ENCODE assay signal across 13 mouse cellular contexts in the genomic region with DNA sequence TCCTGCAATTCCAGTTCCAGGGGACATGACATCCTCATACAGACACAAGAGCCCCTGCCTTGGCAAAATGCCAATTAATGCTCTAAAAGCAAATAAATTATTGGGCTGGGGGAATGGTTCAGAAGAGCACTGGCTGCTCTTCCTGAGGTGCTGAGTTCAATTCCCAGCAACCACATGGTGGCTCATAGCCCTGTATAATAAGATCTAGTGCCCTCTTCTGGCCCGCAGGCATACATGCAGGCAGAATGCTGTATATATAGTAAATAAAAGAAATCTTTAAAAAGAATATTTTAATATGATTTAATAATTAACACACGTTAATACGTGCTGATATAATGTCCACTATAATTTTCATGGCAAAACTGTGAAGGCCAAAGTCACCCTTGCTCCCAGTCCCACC. TPM values are rescaled to one million over a fixed set of nuclear protein-coding genes. Genes with fewer than 3 reads are reported as not detected.
DNase-seq lines count a peak whose midpoint lies in the region; ATAC-seq and TF ChIP-seq lines count a peak whose summit lies in the region.
"Had no signal": no experiment of that assay in that cellular context is flagged by ENCODE, and none has a peak within 500 bp of the region (broad histone marks: within the 10 kb centered on the region; RNA-seq: fewer than 3 reads in every experiment).

No protein-coding gene starts in this region.

- H3K27ac ChIP-seq in heart, embryonic 12.5 days (ENCODE audit: poor library complexity, severe bottlenecking) = no peak overlapping the region
- no peak overlapping the region for H3K27ac ChIP-seq in MEL (ENCODE audit: control insufficient read depth, low read depth, low read length)
- H3K27ac ChIP-seq in stomach, postnatal 0 days (replicated peaks) = no peak overlapping the region
- H3K27ac ChIP-seq: liver, embryonic 15.5 days had no signal

- H3K9ac ChIP-seq in heart, embryonic 12.5 days = no peak overlapping the region
- no peak overlapping the region for H3K9ac ChIP-seq in MEL (ENCODE audit: control insufficient read depth, low read depth, low read length, poor library complexity, severe bottlenecking)
- no peak overlapping the region for H3K9ac ChIP-seq in stomach, postnatal 0 days (ENCODE audit: low read length)
- H3K9ac ChIP-seq: liver, embryonic 15.5 days had no signal

- H3K9me3 ChIP-seq in heart, embryonic 12.5 days (replicated peaks) = no peaks in the 10 kb centered on the region
- H3K9me3 ChIP-seq in MEL (replicated peaks; ENCODE audit: insufficient read depth, low read length) = no peaks in the 10 kb centered on the region
- no peaks in the 10 kb centered on the region for H3K9me3 ChIP-seq in stomach, postnatal 0 days (ENCODE audit: control insufficient read depth, low read length)
- H3K9me3 ChIP-seq: liver, embryonic 15.5 days; megakaryocyte, embryonic 14.5 days had no signal

- 75% methylated on average over 3 of the region's 3 CpGs for WGBS in heart, embryonic 12.5 days
- 89% methylated on average over 3 of the region's 3 CpGs for WGBS in lung, adult 2 months
- WGBS in stomach, postnatal 0 days = 87% methylated on average over 3 of the region's 3 CpGs

- H3K4me1 ChIP-seq in heart, embryonic 12.5 days (replicated peaks) = peaks cover 4% of the 10 kb centered on the region
- H3K4me1 ChIP-seq in lung, adult 2 months (ENCODE audit: control insufficient read depth, insufficient read depth, low read length) = no peaks in the 10 kb centered on the region
- H3K4me1 ChIP-seq in MEL (ENCODE audit: control insufficient read depth in 1 of 2, insufficient read depth in 2 of 2, low read length in 2 of 2) = peaks cover 17 to 21% of the 10 kb centered on the region in 2 experiments
- no peaks in the 10 kb centered on the region for H3K4me1 ChIP-seq in stomach, postnatal 0 days (replicated peaks; ENCODE audit: control insufficient read depth, insufficient read depth)

- DNase-seq in heart, adult 11 months = peak; percentile 75
- DNase-seq in lung, adult 2 months = no peak
- no peak for DNase-seq in lung, postnatal 36 days
- DNase-seq in MEL (ENCODE audit: low read depth, low spot score) = peak; percentile 29
- DNase-seq in stomach, postnatal 0 days (ENCODE audit: low spot score) = no peak
- no peak for DNase-seq in gastrocnemius, postnatal 4 days (ENCODE audit: low spot score in 2 of 2)
- DNase-seq: adrenal gland, postnatal 36 days; cerebellum, adult 11-12 months; left cerebral cortex, postnatal 4 days had no signal

- peak; percentile 9 for TF ChIP-seq RAD21 in MEL (IDR thresholded peaks at IDR 0.05; ENCODE audit: low read depth, low read length)

- ATAC-seq in heart, embryonic 12.5 days (ENCODE audit: insufficient number of reproducible peaks, low FRiP score) = no peak
- ATAC-seq in stomach, postnatal 0 days (ENCODE audit: low FRiP score, low TSS enrichment) = no peak
- ATAC-seq: hindbrain, embryonic 16.5 days had no signal

- H3K79me2 ChIP-seq in MEL (ENCODE audit: control insufficient read depth, insufficient read depth, low read length, poor library complexity) = no peaks in the 10 kb centered on the region

- no peaks in the 10 kb centered on the region for H3K27me3 ChIP-seq in heart, embryonic 12.5 days (replicated peaks)
- H3K27me3 ChIP-seq in MEL (ENCODE audit: control insufficient read depth in 1 of 2, insufficient read depth in 2 of 2, low read length in 2 of 2) = no peaks in the 10 kb centered on the region
- no peaks in the 10 kb centered on the region for H3K27me3 ChIP-seq in stomach, postnatal 0 days (ENCODE audit: control insufficient read depth, insufficient read depth, low read length)
- H3K27me3 ChIP-seq: liver, embryonic 15.5 days; megakaryocyte, embryonic 14.5 days had no signal

- H3K36me3 ChIP-seq in heart, embryonic 12.5 days = no peaks in the 10 kb centered on the region
- peaks cover 0 to 19% of the 10 kb centered on the region in 2 experiments; a peak in 2 of 4 replicates for H3K36me3 ChIP-seq in MEL (ENCODE audit: control insufficient read depth in 1 of 2, insufficient read depth in 2 of 2, low read length in 2 of 2)
- H3K36me3 ChIP-seq in stomach, postnatal 0 days (ENCODE audit: control insufficient read depth, insufficient read depth, low read length) = no peaks in the 10 kb centered on the region
- H3K36me3 ChIP-seq: liver, embryonic 15.5 days had no signal

- H3K4me2 ChIP-seq in heart, embryonic 12.5 days = no peak overlapping the region
- H3K4me2 ChIP-seq in stomach, postnatal 0 days (replicated peaks; ENCODE audit: low read depth) = no peak overlapping the region
- H3K4me2 ChIP-seq: liver, embryonic 15.5 days had no signal

- H3K4me3 ChIP-seq in heart, embryonic 12.5 days = no peak overlapping the region
- H3K4me3 ChIP-seq in lung, adult 2 months (replicated peaks; ENCODE audit: extremely low read depth, low read depth, low read length) = no peak overlapping the region
- H3K4me3 ChIP-seq in MEL (ENCODE audit: control insufficient read depth in 1 of 2, insufficient read depth in 1 of 2, low read depth in 2 of 2, low read length in 2 of 2) = no peak overlapping the region
- H3K4me3 ChIP-seq in stomach, postnatal 0 days (ENCODE audit: low read depth, low read length) = no peak overlapping the region
- H3K4me3 ChIP-seq: liver, embryonic 15.5 days; megakaryocyte, embryonic 14.5 days had no signal

- peak; percentile 7; the same call in 1 of the 2 replicates for TF ChIP-seq CTCF in lung, adult 2 months (IDR thresholded peaks at IDR 0.05; ENCODE audit: insufficient read depth, low read length)
- TF ChIP-seq CTCF in MEL (IDR thresholded peaks at IDR 0.05 in 2 of 3, conservative IDR thresholded peaks at IDR 0.05 in 1 of 3; ENCODE audit: control insufficient read depth in 1 of 3, insufficient read depth in 1 of 3, low read depth in 2 of 3, low read length in 3 of 3, poor library complexity in 1 of 3, severe bottlenecking in 1 of 3) = peak; percentile 28 to 43 (median 35); a peak in 4 of 6 replicates
- TF ChIP-seq CTCF in stomach, postnatal 0 days (IDR thresholded peaks at IDR 0.05; ENCODE audit: low read depth) = peak; percentile 47

- TF ChIP-seq EP300 in MEL (IDR thresholded peaks at IDR 0.05; ENCODE audit: low read depth in 1 of 2, low read length in 2 of 2) = no peak
- TF ChIP-seq EP300 in stomach, postnatal 0 days (optimal IDR thresholded peaks at IDR 0.05) = no peak

- TF ChIP-seq POLR2A in lung, adult 2 months (IDR thresholded peaks at IDR 0.05; ENCODE audit: borderline replicate concordance, extremely low read depth, low read depth, low read length) = no peak
- TF ChIP-seq POLR2A in MEL (IDR thresholded peaks at IDR 0.05; ENCODE audit: control insufficient read depth in 1 of 2, insufficient read depth in 1 of 2, low read depth in 1 of 2, low read length in 2 of 2, poor library complexity in 1 of 2) = no peak

TF ChIP-seq in MEL, 35 proteins besides CTCF, POLR2A, EP300 and RAD21:
- TF ChIP-seq CHD2 (IDR thresholded peaks at IDR 0.05; ENCODE audit: low read length) (no peak), NRF1 (IDR thresholded peaks at IDR 0.05; ENCODE audit: insufficient read depth, low read depth, low read length, poor library complexity, severe bottlenecking) (no peak), SIN3A (IDR thresholded peaks at IDR 0.05; ENCODE audit: low read length) (no peak), ZMIZ1 (IDR thresholded peaks at IDR 0.05; ENCODE audit: low read depth, low read length) (no peak), RCOR1 (IDR thresholded peaks at IDR 0.05; ENCODE audit: low read depth, low read length) (no peak), TBP (IDR thresholded peaks at IDR 0.05; ENCODE audit: low read depth, low read length) (no peak), KAT2A (conservative IDR thresholded peaks at IDR 0.05; ENCODE audit: low read depth, low read length) (no peak), MEF2A (IDR thresholded peaks at IDR 0.05; ENCODE audit: extremely low read depth, insufficient replicate concordance, low read depth, low read length, poor library complexity, severe bottlenecking) (no peak), MAFK (IDR thresholded peaks at IDR 0.05; ENCODE audit: borderline replicate concordance, low read depth, low read length) (no peak), SMC3 (IDR thresholded peaks at IDR 0.05; ENCODE audit: low read depth, low read length) (peak; percentile 15; the same call in 1 of the 2 replicates), MYC (IDR thresholded peaks at IDR 0.05; ENCODE audit: low read depth, low read length) (peak; percentile 37; the same call in 1 of the 2 replicates), ZNF384 (IDR thresholded peaks at IDR 0.05; ENCODE audit: low read depth, low read length) (no peak)

RNA-seq across cellular contexts. Expression of a gene that starts 17.3 kb away (rescaled TPM):
- polyA plus RNA-seq in heart, embryonic 12.5 days (2016; fragmentation: Nextera tagmentation; extraction: Ambion mirVana) = 28.1 and 30.4 TPM in 2 replicates
- 17.7 and 19.0 TPM in 2 replicates for polyA plus RNA-seq in lung, adult 2 months (2012; rRNA removed)
- total RNA-seq in MEL (2012; rRNA removed) = 20.5 and 22.6 TPM in 2 replicates
- polyA plus RNA-seq in MEL (2012; ENCODE audit: insufficient read depth in 1 of 2, insufficient read length in 2 of 2, low read depth in 1 of 2, low replicate concordance in 2 of 2, missing spikeins in 1 of 2) = 10 to 100 TPM in 1 of 2 experiments, not detected in 1; 28.7 TPM
- 27.5 and 32.1 TPM in 2 replicates for polyA plus RNA-seq in stomach, postnatal 0 days (2015; fragmentation: Nextera tagmentation; extraction: Ambion mirVana)
- total RNA-seq in gastrocnemius, postnatal 4 days (2021) = 10 to 100 TPM; 30.2 to 30.5 TPM

Comparison
In these comparisons a context has a peak if more than half of its experiments do, and no peak if none do; other contexts are left out.
1. DNase-seq: peak in heart, adult 11 months (single experiment) and MEL (single experiment); none in lung, adult 2 months (single experiment), lung, postnatal 36 days (single experiment), stomach, postnatal 0 days (single experiment) and gastrocnemius, postnatal 4 days (0 of 2).
2. Peak in every context shown above with its lines, with median percentiles within 50 percentile points of each other: CTCF ChIP-seq.